In genomic region chr2:19646910-19647309, GRCm38 (mm10) we compare ENCODE assay signal across 9 mouse cellular contexts. TPM values are rescaled to one million over a fixed set of nuclear protein-coding genes. Genes with fewer than 3 reads are reported as not detected.
DNase-seq lines count a peak whose midpoint lies in the region; ATAC-seq lines count a peak whose summit lies in the region.
"Had no signal": no experiment of that assay in that cellular context is flagged by ENCODE, and none has a peak within 500 bp of the region (broad histone marks: within the 10 kb centered on the region; RNA-seq: fewer than 3 reads in every experiment).

No protein-coding gene starts in this region.

- no peaks in the 10 kb centered on the region for H3K27me3 ChIP-seq in heart, embryonic 11.5 days (ENCODE audit: control insufficient read depth, insufficient read depth, low read length)
- H3K27me3 ChIP-seq in intestine, embryonic 15.5 days (replicated peaks), result no peaks in the 10 kb centered on the region
- no peaks in the 10 kb centered on the region for H3K27me3 ChIP-seq in liver, embryonic 11.5 days (replicated peaks; ENCODE audit: control insufficient read depth, insufficient read depth, low read length)
- no peaks in the 10 kb centered on the region; the same call in 1 of the 2 replicates for H3K27me3 ChIP-seq in liver, embryonic 12.5 days (replicated peaks)
- H3K27me3 ChIP-seq: forebrain, embryonic 12.5 days had no signal

- H3K9ac ChIP-seq in heart, embryonic 11.5 days (ENCODE audit: low read depth, low read length), result no peak overlapping the region
- H3K9ac ChIP-seq in intestine, embryonic 15.5 days, result no peak overlapping the region
- no peak overlapping the region for H3K9ac ChIP-seq in liver, embryonic 11.5 days (ENCODE audit: low read depth, low read length)
- no peak overlapping the region for H3K9ac ChIP-seq in liver, embryonic 12.5 days
- H3K9ac ChIP-seq: forebrain, embryonic 12.5 days had no signal

- no peak overlapping the region for H3K4me3 ChIP-seq in heart, embryonic 11.5 days (ENCODE audit: low read depth, low read length)
- no peak overlapping the region for H3K4me3 ChIP-seq in intestine, embryonic 15.5 days (replicated peaks)
- no peak overlapping the region for H3K4me3 ChIP-seq in liver, embryonic 11.5 days (ENCODE audit: low read depth, low read length)
- H3K4me3 ChIP-seq in liver, embryonic 12.5 days, result no peak overlapping the region
- H3K4me3 ChIP-seq: forebrain, embryonic 12.5 days had no signal

- H3K36me3 ChIP-seq in heart, embryonic 11.5 days (ENCODE audit: control insufficient read depth, insufficient read depth, low read length), result no peaks in the 10 kb centered on the region
- H3K36me3 ChIP-seq in intestine, embryonic 15.5 days, result no peaks in the 10 kb centered on the region
- no peaks in the 10 kb centered on the region for H3K36me3 ChIP-seq in liver, embryonic 11.5 days (ENCODE audit: control insufficient read depth, insufficient read depth, low read length)
- no peaks in the 10 kb centered on the region for H3K36me3 ChIP-seq in liver, embryonic 12.5 days
- H3K36me3 ChIP-seq: forebrain, embryonic 12.5 days had no signal

- H3K4me2 ChIP-seq in heart, embryonic 11.5 days, result no peak overlapping the region
- no peak overlapping the region for H3K4me2 ChIP-seq in intestine, embryonic 15.5 days (replicated peaks)
- H3K4me2 ChIP-seq in liver, embryonic 11.5 days, result no peak overlapping the region
- no peak overlapping the region for H3K4me2 ChIP-seq in liver, embryonic 12.5 days
- H3K4me2 ChIP-seq: forebrain, embryonic 12.5 days had no signal

- DNase-seq in heart, adult 9 months (ENCODE audit: low spot score in 2 of 2), result peak; percentile 20 to 49
- DNase-seq in 3134 (ENCODE audit: extremely low read depth, insufficient read length, low spot score), result peak; percentile 50
- DNase-seq in adrenal gland, adult 8-10 months, result peak; percentile 53
- peak; percentile 79 to 84 for DNase-seq in heart, postnatal 10 days
- no peak for DNase-seq in liver, embryonic 11.5 days (ENCODE audit: low spot score)

- ATAC-seq in heart, embryonic 11.5 days (replicated peaks; ENCODE audit: insufficient number of reproducible peaks, low FRiP score, low TSS enrichment), result no peak
- ATAC-seq in intestine, embryonic 15.5 days, result no peak
- ATAC-seq in liver, embryonic 11.5 days (replicated peaks; ENCODE audit: low FRiP score), result no peak
- no peak for ATAC-seq in liver, embryonic 12.5 days

- intact Hi-C loops in heart, postnatal 10 days (cut with DNase I), result loop anchor here (5.0 kb wide), 1 partner anchor 40 kb away; no protein-coding TSS in a partner anchor

- H3K9me3 ChIP-seq in heart, embryonic 11.5 days (replicated peaks; ENCODE audit: control insufficient read depth, low read length), result no peaks in the 10 kb centered on the region
- H3K9me3 ChIP-seq in intestine, embryonic 15.5 days, result no peaks in the 10 kb centered on the region
- H3K9me3 ChIP-seq in liver, embryonic 11.5 days (ENCODE audit: control insufficient read depth, low read length), result no peaks in the 10 kb centered on the region
- no peaks in the 10 kb centered on the region for H3K9me3 ChIP-seq in liver, embryonic 12.5 days (replicated peaks)
- H3K9me3 ChIP-seq: forebrain, embryonic 12.5 days had no signal

- no peak overlapping the region for H3K27ac ChIP-seq in heart, embryonic 11.5 days (ENCODE audit: low read depth, low read length)
- no peak overlapping the region for H3K27ac ChIP-seq in intestine, embryonic 15.5 days
- H3K27ac ChIP-seq in liver, embryonic 11.5 days (ENCODE audit: low read depth, low read length), result no peak overlapping the region
- H3K27ac ChIP-seq in liver, embryonic 12.5 days, result no peak overlapping the region
- H3K27ac ChIP-seq: forebrain, embryonic 12.5 days had no signal

- 4% methylated on average over 1 of the region's 1 CpGs for WGBS in heart, embryonic 11.5 days (ENCODE audit: insufficient replicate concordance)
- WGBS in intestine, embryonic 15.5 days, result 13% methylated on average over 1 of the region's 1 CpGs
- WGBS in liver, embryonic 11.5 days, result 8% methylated on average over 1 of the region's 1 CpGs
- 28% methylated on average over 1 of the region's 1 CpGs for WGBS in liver, embryonic 12.5 days (ENCODE audit: insufficient replicate concordance)

- H3K4me1 ChIP-seq in heart, embryonic 11.5 days (ENCODE audit: control insufficient read depth, insufficient read depth, low read length), result no peaks in the 10 kb centered on the region
- H3K4me1 ChIP-seq in intestine, embryonic 15.5 days (replicated peaks), result no peaks in the 10 kb centered on the region
- H3K4me1 ChIP-seq in liver, embryonic 11.5 days (replicated peaks; ENCODE audit: control insufficient read depth, insufficient read depth, low read length), result no peaks in the 10 kb centered on the region
- no peaks in the 10 kb centered on the region for H3K4me1 ChIP-seq in liver, embryonic 12.5 days
- H3K4me1 ChIP-seq: forebrain, embryonic 12.5 days had no signal

RNA-seq across cellular contexts. Expression of gene Otud1, which starts 10.6 kb away (rescaled TPM):
- 5.9 and 6.3 TPM in 2 replicates for polyA plus RNA-seq in heart, embryonic 11.5 days (2014; fragmentation: Nextera tagmentation; extraction: Ambion mirVana)
- 10 to 100 TPM in 1 of 4 experiments, 1 to 10 TPM in 3; 7.1 to 10.7 (median 8.1) TPM for total RNA-seq in adrenal gland, adult 8-10 months (2022)
- 10 to 100 TPM; 18.9 to 20.1 TPM for total RNA-seq in heart, postnatal 10 days (2021)
- polyA plus RNA-seq in intestine, embryonic 15.5 days (2015; fragmentation: Nextera tagmentation; extraction: Ambion mirVana), result 1.1 and 1.3 TPM in 2 replicates
- polyA plus RNA-seq in liver, embryonic 11.5 days (2014; fragmentation: Nextera tagmentation; extraction: Ambion mirVana), result 0.62 and 0.95 TPM in 2 replicates
- 1.1 and 1.2 TPM in 2 replicates for polyA plus RNA-seq in liver, embryonic 12.5 days (2016; fragmentation: Nextera tagmentation; extraction: Ambion mirVana)
